Mouse (Mus musculus): ENCODE measurements around the gene Tnfrsf11a. TPM values are rescaled to one million over a fixed set of nuclear protein-coding genes. Genes with fewer than 3 reads are reported as not detected.

Tnfrsf11a gene
- total and polyA plus RNA-seq, 2 experiments from 2014 or later = 1.3 to 2.6 TPM

- peak; percentile 26 for DNase-seq (ENCODE audit: low spot score)
- Histone ChIP-seq H3K4me1 (ENCODE audit: insufficient read depth, low read length) (peaks cover 11% of the 10 kb centered on the region; the same call in 1 of the 2 replicates), H3K4me3 (ENCODE audit: low read depth, low read length) (peak overlapping the region; percentile 32), H3K9me3 (ENCODE audit: low read length) (no peaks in the 10 kb centered on the region), H3K4me2 (ENCODE audit: low read depth, low read length, poor library complexity, severe bottlenecking) (peak overlapping the region; percentile 58), H3K9ac (replicated peaks; ENCODE audit: low read length, poor library complexity, severe bottlenecking) (peak overlapping the region; percentile 46; the same call in 1 of the 2 replicates), H3K27ac (ENCODE audit: low read depth, low read length) (no peak overlapping the region), H3K36me3 (ENCODE audit: insufficient read depth, low read length) (no peaks in the 10 kb centered on the region), H3K27me3 (ENCODE audit: insufficient read depth, low read length) (no peaks in the 10 kb centered on the region)
- 2% methylated on average over 12 of the region's 12 CpGs for WGBS
- ATAC-seq (ENCODE audit: low FRiP score) = peak; percentile 45; the same call in 1 of the 2 replicates
- TF ChIP-seq CTCF (IDR thresholded peaks at IDR 0.05) = no peak
Observed at GRCm38 (mm10) chr1:105843386-105843785, 62.9 kb downstream of the Tnfrsf11a start.

DNA sequence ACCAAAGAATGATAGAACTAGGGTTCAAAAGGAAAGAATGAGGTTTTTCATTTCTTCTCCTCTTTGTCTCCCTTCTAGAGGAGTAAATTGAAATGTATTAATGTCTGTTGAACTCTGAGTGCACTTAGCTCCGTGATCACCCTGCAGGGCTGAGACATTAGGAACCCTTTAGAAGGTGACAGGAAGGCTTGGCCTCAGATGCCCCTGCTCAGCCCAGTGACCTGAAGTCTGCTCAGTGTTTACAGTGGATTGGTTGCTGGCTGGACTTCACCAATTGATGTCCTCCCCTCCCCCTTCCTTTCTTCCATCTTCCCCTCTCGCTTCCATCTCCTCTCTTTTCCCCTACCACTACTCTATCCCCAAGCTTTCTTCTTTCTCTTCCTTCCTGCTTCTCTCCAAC is 63.3 kb downstream of the Tnfrsf11a start:
- 8% methylated on average over 2 of the region's 2 CpGs for WGBS
- no peaks in the 10 kb centered on the region for H3K9me3 ChIP-seq (ENCODE audit: low read length)
- H3K36me3 ChIP-seq (ENCODE audit: insufficient read depth, low read length) = no peaks in the 10 kb centered on the region
- no peak for TF ChIP-seq CTCF (IDR thresholded peaks at IDR 0.05)
- peaks cover 11% of the 10 kb centered on the region; the same call in 1 of the 2 replicates for H3K4me1 ChIP-seq (ENCODE audit: insufficient read depth, low read length)
- peak overlapping the region; percentile 32; the same call in 1 of the 2 replicates for H3K4me3 ChIP-seq (ENCODE audit: low read depth, low read length)
- DNase-seq (ENCODE audit: low spot score) (peak; percentile 10), ATAC-seq (ENCODE audit: low FRiP score) (peak; percentile 38)
- H3K27me3 ChIP-seq (ENCODE audit: insufficient read depth, low read length) = no peaks in the 10 kb centered on the region
- no peak overlapping the region for H3K27ac ChIP-seq (ENCODE audit: low read depth, low read length)
- peak overlapping the region; percentile 58 for H3K4me2 ChIP-seq (ENCODE audit: low read depth, low read length, poor library complexity, severe bottlenecking)
- 0 out of 2 replicates have a peak overlapping the region, but pooled peaks have one; percentile 61 for H3K9ac ChIP-seq (replicated peaks; ENCODE audit: low read length, poor library complexity, severe bottlenecking)

GRCm38 (mm10) chr1:105844341-105845006 is 64.0 kb downstream of the Tnfrsf11a start:
- Histone ChIP-seq H3K4me2 (ENCODE audit: low read depth, low read length, poor library complexity, severe bottlenecking) (peak overlapping the region; percentile 58), H3K27me3 (ENCODE audit: insufficient read depth, low read length) (no peaks in the 10 kb centered on the region), H3K36me3 (ENCODE audit: insufficient read depth, low read length) (no peaks in the 10 kb centered on the region), H3K4me3 (ENCODE audit: low read depth, low read length) (peak overlapping the region; percentile 32), H3K9me3 (ENCODE audit: low read length) (no peaks in the 10 kb centered on the region), H3K9ac (replicated peaks; ENCODE audit: low read length, poor library complexity, severe bottlenecking) (peak overlapping the region; percentile 61; the same call in 1 of the 2 replicates), H3K4me1 (ENCODE audit: insufficient read depth, low read length) (peaks cover 11% of the 10 kb centered on the region; the same call in 1 of the 2 replicates), H3K27ac (ENCODE audit: low read depth, low read length) (peak overlapping the region; percentile 38; the same call in 1 of the 2 replicates)
- ATAC-seq (ENCODE audit: low FRiP score) (peak; percentile 87), DNase-seq (ENCODE audit: low spot score) (peak; percentile 53)
- 4% methylated on average over 28 of the region's 28 CpGs for WGBS
- TF ChIP-seq CTCF (IDR thresholded peaks at IDR 0.05) = peak; percentile 53; the same call in 1 of the 2 replicates

DNA sequence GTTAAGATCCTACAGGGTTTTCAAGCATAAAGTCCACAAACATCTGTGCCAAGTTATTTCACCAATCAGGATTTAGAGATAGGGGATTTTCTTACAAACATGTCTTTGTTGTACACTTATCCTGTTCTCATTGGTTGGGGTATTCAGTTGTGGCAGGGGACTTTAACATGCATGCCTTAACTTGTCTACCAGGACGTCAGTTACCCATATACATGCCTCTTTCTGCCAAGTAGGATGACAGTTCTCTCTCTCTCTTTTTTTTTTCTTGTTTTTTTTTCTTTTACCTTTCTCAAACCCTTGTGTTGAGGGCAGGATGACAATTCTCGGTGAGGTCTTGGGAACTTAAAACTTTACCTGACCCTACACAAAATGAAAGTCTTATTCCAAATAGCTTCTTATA is 65.9 kb downstream of the Tnfrsf11a start:
- H3K4me3 ChIP-seq (ENCODE audit: low read depth, low read length) = no peak overlapping the region
- ATAC-seq (ENCODE audit: low FRiP score) = no peak
- H3K9ac ChIP-seq (replicated peaks; ENCODE audit: low read length, poor library complexity, severe bottlenecking) = no peak overlapping the region
- no peaks in the 10 kb centered on the region for H3K27me3 ChIP-seq (ENCODE audit: insufficient read depth, low read length)
- no peak for DNase-seq (ENCODE audit: low spot score)
- no peaks in the 10 kb centered on the region for H3K36me3 ChIP-seq (ENCODE audit: insufficient read depth, low read length)
- WGBS = 78% methylated on average over 2 of the region's 2 CpGs
- H3K4me2 ChIP-seq (ENCODE audit: low read depth, low read length, poor library complexity, severe bottlenecking) = no peak overlapping the region
- no peak overlapping the region for H3K27ac ChIP-seq (ENCODE audit: low read depth, low read length)
- no peaks in the 10 kb centered on the region for H3K9me3 ChIP-seq (ENCODE audit: low read length)
- peaks cover 11% of the 10 kb centered on the region; the same call in 1 of the 2 replicates for H3K4me1 ChIP-seq (ENCODE audit: insufficient read depth, low read length)
- TF ChIP-seq CTCF (IDR thresholded peaks at IDR 0.05) = no peak

DNA sequence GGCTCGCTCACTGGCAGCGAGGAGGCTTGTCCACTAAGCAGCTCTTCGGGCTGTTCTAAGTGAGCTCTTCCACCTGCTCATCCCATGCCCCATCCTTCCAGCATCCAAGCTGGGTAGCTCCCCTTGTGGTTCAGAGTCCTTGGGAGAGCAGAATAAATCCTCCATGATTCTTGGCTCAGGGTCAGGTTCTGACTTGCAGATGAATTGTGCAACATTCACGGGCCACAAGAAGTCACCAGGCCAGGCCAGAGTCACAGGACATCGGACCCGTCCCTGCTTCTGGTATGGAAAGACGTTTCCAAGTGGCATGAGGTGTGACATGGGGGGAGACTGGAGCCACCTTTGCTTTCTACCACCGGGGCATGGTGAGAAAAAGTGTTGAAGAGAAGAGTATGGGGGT is 68.3 kb downstream of the Tnfrsf11a start:
- DNase-seq (ENCODE audit: low spot score) (no peak), ATAC-seq (ENCODE audit: low FRiP score) (no peak)
- Histone ChIP-seq H3K9ac (replicated peaks; ENCODE audit: low read length, poor library complexity, severe bottlenecking) (no peak overlapping the region), H3K4me1 (ENCODE audit: insufficient read depth, low read length) (peaks cover 4% of the 10 kb centered on the region; the same call in 1 of the 2 replicates), H3K27ac (ENCODE audit: low read depth, low read length) (no peak overlapping the region), H3K27me3 (ENCODE audit: insufficient read depth, low read length) (no peaks in the 10 kb centered on the region), H3K9me3 (ENCODE audit: low read length) (no peaks in the 10 kb centered on the region), H3K4me2 (ENCODE audit: low read depth, low read length, poor library complexity, severe bottlenecking) (no peak overlapping the region), H3K4me3 (ENCODE audit: low read depth, low read length) (no peak overlapping the region), H3K36me3 (ENCODE audit: insufficient read depth, low read length) (no peaks in the 10 kb centered on the region)
- WGBS = 93% methylated on average over 8 of the region's 8 CpGs
- TF ChIP-seq CTCF (IDR thresholded peaks at IDR 0.05) = no peak

- Histone ChIP-seq H3K4me1 (ENCODE audit: insufficient read depth, low read length) (no peaks in the 10 kb centered on the region), H3K9ac (replicated peaks; ENCODE audit: low read length, poor library complexity, severe bottlenecking) (no peak overlapping the region), H3K27me3 (ENCODE audit: insufficient read depth, low read length) (no peaks in the 10 kb centered on the region), H3K36me3 (ENCODE audit: insufficient read depth, low read length) (no peaks in the 10 kb centered on the region), H3K27ac (ENCODE audit: low read depth, low read length) (no peak overlapping the region), H3K4me3 (ENCODE audit: low read depth, low read length) (no peak overlapping the region), H3K9me3 (ENCODE audit: low read length) (no peaks in the 10 kb centered on the region), H3K4me2 (ENCODE audit: low read depth, low read length, poor library complexity, severe bottlenecking) (no peak overlapping the region)
- WGBS = 90% methylated on average over 2 of the region's 2 CpGs
- TF ChIP-seq CTCF (IDR thresholded peaks at IDR 0.05) = no peak
- ATAC-seq (ENCODE audit: low FRiP score) (no peak), DNase-seq (ENCODE audit: low spot score) (no peak)
Observed at GRCm38 (mm10) chr1:105851341-105851740, 70.8 kb downstream of the Tnfrsf11a start.
